ENCODE assay signal across 8 mouse cellular contexts in genomic region chr4:127319613-127320012, GRCm38 (mm10). TPM values are rescaled to one million over a fixed set of nuclear protein-coding genes. Genes with fewer than 3 reads are reported as not detected.
DNase-seq lines count a peak whose midpoint lies in the region; ATAC-seq and TF ChIP-seq lines count a peak whose summit lies in the region.

No protein-coding gene starts in this region.

- H3K9ac ChIP-seq in intestine, postnatal 0 days (ENCODE audit: low read depth, low read length) = no peak overlapping the region
- H3K9ac ChIP-seq in intestine, embryonic 15.5 days = no peak overlapping the region
- H3K9ac ChIP-seq in stomach, embryonic 14.5 days (replicated peaks; ENCODE audit: low read depth, low read length) = no peak overlapping the region

- no peak overlapping the region for H3K27ac ChIP-seq in intestine, postnatal 0 days (ENCODE audit: low read depth, low read length)
- H3K27ac ChIP-seq in intestine, embryonic 15.5 days = no peak overlapping the region
- no peak overlapping the region for H3K27ac ChIP-seq in layer of hippocampus, adult 2 months
- H3K27ac ChIP-seq in stomach, embryonic 14.5 days (ENCODE audit: low read length) = no peak overlapping the region

- peak; percentile 91 for DNase-seq in NIH3T3 (ENCODE audit: low read depth)
- DNase-seq in cerebellum, postnatal 10 days = peak; percentile 89 to 93
- peak; percentile 47 to 82 for DNase-seq in layer of hippocampus, adult 2 months (ENCODE audit: low spot score in 2 of 2)
- DNase-seq in lung, postnatal 36 days = peak; percentile 90

- no peak for ATAC-seq in intestine, postnatal 0 days
- ATAC-seq in intestine, embryonic 15.5 days = no peak
- ATAC-seq in granulocyte monocyte progenitor cell, adult 5-6 weeks (replicated peaks; ENCODE audit: poor library complexity, severe bottlenecking) = peak; percentile 89
- peak; percentile 34; the same call in 1 of the 2 replicates for ATAC-seq in stomach, embryonic 14.5 days (ENCODE audit: insufficient number of reproducible peaks, insufficient read depth, low FRiP score, low read depth)

- no peaks in the 10 kb centered on the region for H3K27me3 ChIP-seq in intestine, postnatal 0 days (replicated peaks; ENCODE audit: control insufficient read depth, insufficient read depth, low read length)
- H3K27me3 ChIP-seq in intestine, embryonic 15.5 days (replicated peaks) = 0 out of 2 replicates have a peak, but pooled peaks cover 2% of the 10 kb centered on the region
- no peaks in the 10 kb centered on the region for H3K27me3 ChIP-seq in stomach, embryonic 14.5 days (ENCODE audit: control insufficient read depth, insufficient read depth, low read length)

- H3K4me2 ChIP-seq in intestine, postnatal 0 days (replicated peaks; ENCODE audit: low read depth) = no peak overlapping the region
- H3K4me2 ChIP-seq in intestine, embryonic 15.5 days (replicated peaks) = no peak overlapping the region
- H3K4me2 ChIP-seq in stomach, embryonic 14.5 days (replicated peaks; ENCODE audit: low read depth, low read length) = no peak overlapping the region

- TF ChIP-seq CTCF in intestine, postnatal 0 days (IDR thresholded peaks at IDR 0.05; ENCODE audit: low read depth) = peak; percentile 94
- TF ChIP-seq CTCF in layer of hippocampus, adult 2 months (conservative IDR thresholded peaks at IDR 0.05) = peak; percentile 93

- H3K4me1 ChIP-seq in intestine, postnatal 0 days (replicated peaks; ENCODE audit: control insufficient read depth, insufficient read depth, low read length) = no peaks in the 10 kb centered on the region
- no peaks in the 10 kb centered on the region for H3K4me1 ChIP-seq in intestine, embryonic 15.5 days (replicated peaks)
- H3K4me1 ChIP-seq in stomach, embryonic 14.5 days (ENCODE audit: control insufficient read depth, insufficient read depth, low read length) = no peaks in the 10 kb centered on the region

- no peak overlapping the region for H3K4me3 ChIP-seq in intestine, postnatal 0 days (ENCODE audit: low read depth, low read length)
- H3K4me3 ChIP-seq in intestine, embryonic 15.5 days (replicated peaks) = no peak overlapping the region
- H3K4me3 ChIP-seq in layer of hippocampus, adult 2 months = no peak overlapping the region
- no peak overlapping the region for H3K4me3 ChIP-seq in stomach, embryonic 14.5 days (ENCODE audit: low read depth, low read length)

- no peaks in the 10 kb centered on the region for H3K36me3 ChIP-seq in intestine, postnatal 0 days (ENCODE audit: control insufficient read depth, insufficient read depth)
- no peaks in the 10 kb centered on the region for H3K36me3 ChIP-seq in intestine, embryonic 15.5 days
- H3K36me3 ChIP-seq in stomach, embryonic 14.5 days (ENCODE audit: control insufficient read depth, insufficient read depth, low read length) = no peaks in the 10 kb centered on the region

- 2% methylated on average over 3 of the region's 3 CpGs for WGBS in intestine, postnatal 0 days
- WGBS in intestine, embryonic 15.5 days = 3% methylated on average over 3 of the region's 3 CpGs
- WGBS in stomach, embryonic 14.5 days = 5% methylated on average over 3 of the region's 3 CpGs

- H3K9me3 ChIP-seq in intestine, postnatal 0 days (ENCODE audit: control insufficient read depth) = no peaks in the 10 kb centered on the region
- no peaks in the 10 kb centered on the region for H3K9me3 ChIP-seq in intestine, embryonic 15.5 days
- H3K9me3 ChIP-seq in stomach, embryonic 14.5 days (ENCODE audit: control insufficient read depth, low read depth, low read length) = no peaks in the 10 kb centered on the region

RNA-seq across cellular contexts. Expression of gene Gja4, which starts 5.8 kb away (rescaled TPM):
- polyA plus RNA-seq in intestine, postnatal 0 days (2015; fragmentation: Nextera tagmentation; extraction: Ambion mirVana) = 11.4 and 13.8 TPM in 2 replicates
- 20.0 and 21.0 TPM in 2 replicates for polyA plus RNA-seq in intestine, embryonic 15.5 days (2015; fragmentation: Nextera tagmentation; extraction: Ambion mirVana)
- not detected in 2 replicates for total RNA-seq in granulocyte monocyte progenitor cell, adult 5-6 weeks (2014; fragmentation: Nextera tagmentation)
- not detected in 2 replicates for total RNA-seq in granulocyte monocyte progenitor cell, adult 5-6 weeks (2017)
- 1 to 10 TPM; 2.2 to 4.2 TPM for total RNA-seq in layer of hippocampus, adult 2 months (2021)
- 20.3 and 20.7 TPM in 2 replicates for polyA plus RNA-seq in stomach, embryonic 14.5 days (2014; fragmentation: Nextera tagmentation; extraction: Ambion mirVana)

RNA-seq across cellular contexts. Expression of gene Gjb3, which starts 11.0 kb away (rescaled TPM):
- 0.68 and 1.3 TPM in 2 replicates for polyA plus RNA-seq in intestine, postnatal 0 days (2015; fragmentation: Nextera tagmentation; extraction: Ambion mirVana)
- polyA plus RNA-seq in intestine, embryonic 15.5 days (2015; fragmentation: Nextera tagmentation; extraction: Ambion mirVana) = 4.1 and 4.2 TPM in 2 replicates
- total RNA-seq in granulocyte monocyte progenitor cell, adult 5-6 weeks (2014; fragmentation: Nextera tagmentation) = not detected in 2 replicates
- total RNA-seq in granulocyte monocyte progenitor cell, adult 5-6 weeks (2017) = 0.69 and 0.82 TPM in 2 replicates
- total RNA-seq in layer of hippocampus, adult 2 months (2021) = under 1 TPM; 0.37 to 0.38 TPM
- polyA plus RNA-seq in stomach, embryonic 14.5 days (2014; fragmentation: Nextera tagmentation; extraction: Ambion mirVana) = 4.3 and 5.2 TPM in 2 replicates

RNA-seq across cellular contexts. Expression of gene Gjb4, which starts 34.3 kb away (rescaled TPM):
- polyA plus RNA-seq in intestine, postnatal 0 days (2015; fragmentation: Nextera tagmentation; extraction: Ambion mirVana) = 0.13 and 0.26 TPM in 2 replicates
- 0.16 TPM in 1 of 2 replicates, not detected in the other for polyA plus RNA-seq in intestine, embryonic 15.5 days (2015; fragmentation: Nextera tagmentation; extraction: Ambion mirVana)
- not detected in 2 replicates for total RNA-seq in granulocyte monocyte progenitor cell, adult 5-6 weeks (2014; fragmentation: Nextera tagmentation)
- total RNA-seq in granulocyte monocyte progenitor cell, adult 5-6 weeks (2017) = not detected in 2 replicates
- total RNA-seq in layer of hippocampus, adult 2 months (2021) = not detected
- 0.35 TPM in 1 of 2 replicates, not detected in the other for polyA plus RNA-seq in stomach, embryonic 14.5 days (2014; fragmentation: Nextera tagmentation; extraction: Ambion mirVana)

RNA-seq across cellular contexts. Expression of gene Gjb5, which starts 38.4 kb away (rescaled TPM):
- 1.3 and 1.6 TPM in 2 replicates for polyA plus RNA-seq in intestine, postnatal 0 days (2015; fragmentation: Nextera tagmentation; extraction: Ambion mirVana)
- polyA plus RNA-seq in intestine, embryonic 15.5 days (2015; fragmentation: Nextera tagmentation; extraction: Ambion mirVana) = 0.68 and 0.89 TPM in 2 replicates
- not detected in 2 replicates for total RNA-seq in granulocyte monocyte progenitor cell, adult 5-6 weeks (2014; fragmentation: Nextera tagmentation)
- not detected in 2 replicates for total RNA-seq in granulocyte monocyte progenitor cell, adult 5-6 weeks (2017)
- total RNA-seq in layer of hippocampus, adult 2 months (2021) = not detected
- polyA plus RNA-seq in stomach, embryonic 14.5 days (2014; fragmentation: Nextera tagmentation; extraction: Ambion mirVana) = 0.38 and 1.0 TPM in 2 replicates

Comparison
In these comparisons a context has a peak if more than half of its experiments do, and no peak if none do; other contexts are left out.
1. ATAC-seq: peak in granulocyte monocyte progenitor cell, adult 5-6 weeks (single experiment) and stomach, embryonic 14.5 days (single experiment); none in intestine, postnatal 0 days (single experiment) and intestine, embryonic 15.5 days (single experiment).
2. Peak in every context shown above with its lines, with median percentiles within 50 percentile points of each other: DNase-seq.